Mouse (Mus musculus): ENCODE data around the gene Iqcf1. TPM values are rescaled to one million over a fixed set of nuclear protein-coding genes. Genes with fewer than 3 reads are reported as not detected.
A peak's percentile ranks its signal among the peaks of the same experiment; 100 is the strongest.

Gene Iqcf1
- total RNA-seq, 2 experiments from 2014 or later = not detected

DNA sequence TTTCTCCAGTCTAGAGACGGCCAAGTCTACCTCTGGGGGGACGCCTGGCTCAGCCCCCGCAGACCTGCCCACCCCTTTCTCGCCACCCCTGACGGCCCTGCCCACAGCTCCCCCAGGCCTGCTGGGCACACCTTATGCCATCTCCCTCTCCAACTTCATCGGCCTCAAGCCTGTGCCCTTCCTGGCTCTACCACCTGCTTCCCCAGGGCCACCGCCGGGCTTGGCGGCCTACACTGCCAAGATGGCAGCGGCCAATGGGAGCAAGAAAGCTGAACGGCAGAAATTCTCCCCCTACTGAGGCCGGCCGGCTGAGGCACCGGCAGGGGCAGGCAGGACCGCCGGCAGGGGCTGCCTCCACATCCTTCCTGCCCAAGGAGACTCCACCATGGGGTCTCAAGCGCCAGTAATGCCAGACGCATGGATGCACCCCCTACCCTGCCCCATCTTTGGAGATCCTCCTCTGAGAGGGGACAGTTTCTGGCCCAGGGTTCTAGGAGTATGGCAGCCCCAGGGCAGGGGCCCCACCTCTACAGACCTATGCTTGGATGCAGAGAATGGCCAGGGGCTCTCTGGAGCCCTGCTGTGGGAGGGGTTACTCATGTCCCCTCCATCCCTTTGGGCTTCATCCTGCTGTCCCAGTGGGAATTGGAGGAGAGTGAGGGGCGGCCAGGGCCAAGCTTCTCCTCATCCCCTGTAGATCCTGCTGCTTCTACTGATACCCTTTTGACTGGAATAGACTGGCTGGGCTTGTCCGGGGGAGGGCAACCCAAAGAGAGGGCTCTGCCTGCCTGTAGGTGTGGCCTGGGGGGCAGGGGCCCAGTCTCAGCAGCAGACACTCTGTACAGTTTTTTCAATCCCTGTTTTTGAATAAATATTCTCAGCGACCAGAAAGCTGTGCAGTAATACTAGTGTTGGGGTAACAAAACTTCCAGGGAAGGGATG is 36.4 kb upstream of the Iqcf1 start:
- no peak for DNase-seq (ENCODE audit: extremely low spot score in 1 of 2, low spot score in 2 of 2)
- intact Hi-C loops (cut with DNase I) = no loop called here

DNA sequence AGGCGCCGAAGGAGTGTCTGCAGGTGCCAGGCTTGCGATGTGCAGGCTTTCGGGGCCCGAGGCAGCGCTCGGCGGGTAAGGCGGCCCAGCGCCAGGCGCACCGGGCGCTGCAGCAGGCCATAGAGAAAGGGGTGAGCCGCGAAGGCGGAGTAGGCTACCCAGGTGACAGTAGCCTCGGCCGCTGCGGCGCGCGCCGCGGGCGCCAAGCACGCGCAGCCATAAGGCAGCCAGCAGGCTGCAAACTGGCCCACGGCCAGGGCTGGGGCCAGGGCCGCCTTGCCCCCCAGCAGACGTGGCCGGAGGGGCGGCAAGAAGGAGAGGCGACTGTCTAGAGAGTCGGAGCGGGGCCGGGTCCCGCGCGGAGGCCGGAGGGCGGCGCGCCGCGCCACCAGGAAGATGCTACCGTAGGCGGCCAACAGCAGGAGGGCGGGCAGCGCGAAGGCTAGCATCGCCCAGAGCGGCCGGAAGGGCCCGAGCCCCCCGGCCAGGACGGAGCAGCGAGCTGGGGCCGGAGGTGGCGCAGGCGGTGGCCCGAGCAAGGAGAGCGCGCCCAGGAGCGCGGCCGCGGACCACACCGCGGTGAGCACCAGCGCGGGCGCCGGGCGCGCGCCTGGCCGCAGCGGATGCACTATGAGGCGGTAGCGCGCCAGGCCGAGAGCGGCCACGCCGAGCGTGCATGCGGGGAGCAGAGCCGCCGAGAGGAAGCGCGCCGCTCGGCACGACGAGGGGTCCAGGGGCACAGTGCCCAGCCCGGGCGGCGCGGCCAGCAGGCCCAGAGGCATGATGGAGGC is 34.8 kb upstream of the Iqcf1 start:
- intact Hi-C loops (cut with DNase I) = no loop called here
- peak; percentile 54 to 89 for DNase-seq (ENCODE audit: extremely low spot score in 1 of 2, low spot score in 2 of 2)

DNA sequence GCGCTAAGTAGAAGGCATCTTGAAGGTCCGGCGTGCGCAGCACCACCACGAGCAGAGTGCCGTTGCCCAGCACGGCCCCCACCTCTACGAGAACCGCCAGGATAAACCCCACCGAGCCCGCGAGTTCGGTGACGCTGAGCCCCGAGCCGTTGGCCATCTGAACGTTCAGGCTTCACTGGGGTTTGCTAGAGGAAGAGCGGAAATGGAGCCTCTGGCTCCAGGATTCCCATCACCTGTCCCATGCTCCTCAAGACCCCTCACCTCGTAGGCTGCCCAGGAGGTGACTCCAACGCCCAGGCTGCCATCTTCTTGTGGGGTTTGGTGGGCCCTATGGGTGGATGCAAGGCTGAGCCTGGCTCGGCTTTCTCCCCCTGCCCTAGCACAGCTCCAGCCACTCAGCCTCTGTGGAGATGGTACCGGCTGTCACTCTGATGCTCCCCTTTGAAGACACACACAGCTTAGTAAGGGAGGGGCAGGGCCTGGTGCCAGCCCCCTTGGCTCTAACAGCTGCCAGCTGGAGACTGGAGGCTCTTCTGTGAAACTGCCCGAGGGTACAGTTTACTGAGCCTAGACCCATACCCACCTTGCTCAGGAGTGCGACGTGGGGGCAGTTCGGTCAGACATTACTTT is 34.1 kb upstream of the Iqcf1 start, which contains the start of gene Gpr62:
Gpr62 (minus strand) TSS at position 368 of the 630 bp plus-strand sequence.
- DNase-seq (ENCODE audit: extremely low spot score in 1 of 2, low spot score in 2 of 2) = no peak
- intact Hi-C loops (cut with DNase I) = no loop called here

DNA sequence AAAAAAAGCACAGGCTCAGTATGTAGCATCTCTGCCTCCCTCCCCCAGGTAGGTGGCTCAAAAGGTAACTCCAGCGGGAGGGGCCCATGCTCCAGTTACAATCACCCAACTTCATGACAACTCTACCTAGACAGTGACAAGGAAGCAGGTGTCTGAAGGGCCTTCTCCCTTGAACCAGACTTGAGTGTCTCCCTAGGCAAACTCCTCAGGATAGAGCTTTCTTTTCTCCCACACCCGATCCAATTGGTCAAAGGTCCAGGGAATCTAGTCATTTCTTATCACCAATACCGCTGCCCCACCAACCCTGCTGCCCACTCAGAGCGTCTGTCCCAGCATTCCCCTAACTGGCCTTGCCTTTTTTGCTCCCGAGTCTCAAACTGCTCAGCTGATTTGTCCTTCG is 33.0 kb upstream of the Iqcf1 start:
- DNase-seq (ENCODE audit: extremely low spot score in 1 of 2, low spot score in 2 of 2) = no peak
- intact Hi-C loops (cut with DNase I) = no loop called here

DNA sequence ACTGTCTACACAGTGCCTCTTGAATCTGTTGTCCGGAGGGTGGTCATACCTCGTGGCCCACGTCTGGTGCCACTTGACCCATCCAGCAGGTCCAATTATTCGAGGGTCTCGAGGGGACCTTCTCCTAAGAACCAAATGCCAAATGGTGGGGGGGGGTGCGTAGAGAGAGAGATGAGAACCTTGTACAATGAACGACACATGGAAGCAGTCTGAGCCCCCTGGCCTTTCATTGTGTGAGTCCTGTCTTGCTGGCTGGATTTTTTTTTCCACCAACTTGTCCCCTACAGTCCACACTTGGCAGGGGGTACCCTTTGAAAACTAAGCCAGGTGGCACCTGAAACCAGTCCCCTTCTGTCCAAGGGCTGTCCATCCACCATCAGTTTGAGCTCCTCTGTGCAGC is 32.0 kb upstream of the Iqcf1 start:
- intact Hi-C loops (cut with DNase I) = no loop called here

DNA sequence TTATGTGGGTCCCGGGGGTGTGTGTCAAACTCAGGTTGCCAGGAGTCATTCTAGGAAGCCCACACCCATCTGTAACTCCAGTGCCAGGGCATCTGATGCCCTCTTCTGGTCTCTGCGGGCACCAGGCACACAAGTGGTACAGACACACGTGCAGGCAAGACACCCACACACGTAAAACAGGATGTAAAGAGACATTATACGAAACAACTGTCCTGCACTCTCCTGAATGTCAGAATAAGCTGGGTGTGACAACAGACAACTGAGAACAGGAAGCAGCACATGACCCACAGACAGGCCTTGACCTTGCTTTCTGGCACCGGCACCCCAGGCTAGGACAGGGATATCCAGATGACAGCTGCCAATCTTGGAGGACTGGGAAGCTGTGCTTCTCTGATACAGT is 30.4 kb upstream of the Iqcf1 start:
- intact Hi-C loops (cut with DNase I) = no loop called here
- no peak for DNase-seq (ENCODE audit: extremely low spot score in 1 of 2, low spot score in 2 of 2)

More for the DNA sequence above, 32.0 kb upstream of the Iqcf1 start:
- DNase-seq (ENCODE audit: extremely low spot score in 1 of 2, low spot score in 2 of 2) = no peak

DNA sequence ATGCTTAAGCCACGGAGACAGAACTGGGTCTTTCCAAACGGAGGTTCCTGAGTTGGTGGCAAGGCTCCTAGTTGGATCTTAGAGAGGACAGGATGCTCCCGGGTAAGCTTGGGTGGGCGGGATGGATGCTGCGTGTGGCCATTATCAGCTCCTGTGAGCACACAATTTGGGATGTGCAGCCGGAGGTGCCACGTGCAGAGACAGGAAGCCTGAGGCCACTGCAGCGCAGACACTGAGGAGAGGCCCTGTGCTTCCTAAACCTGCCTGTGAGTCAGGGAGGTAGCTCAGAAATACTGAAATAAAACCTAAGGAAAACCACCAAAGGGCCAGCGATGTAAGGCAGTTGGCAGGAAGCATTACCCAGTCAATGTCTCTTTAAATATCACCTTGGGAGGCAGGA is 30.0 kb upstream of the Iqcf1 start:
- intact Hi-C loops (cut with DNase I) = no loop called here
- DNase-seq (ENCODE audit: extremely low spot score in 1 of 2, low spot score in 2 of 2) = peak in 1 of 2 experiments; percentile 13

DNA sequence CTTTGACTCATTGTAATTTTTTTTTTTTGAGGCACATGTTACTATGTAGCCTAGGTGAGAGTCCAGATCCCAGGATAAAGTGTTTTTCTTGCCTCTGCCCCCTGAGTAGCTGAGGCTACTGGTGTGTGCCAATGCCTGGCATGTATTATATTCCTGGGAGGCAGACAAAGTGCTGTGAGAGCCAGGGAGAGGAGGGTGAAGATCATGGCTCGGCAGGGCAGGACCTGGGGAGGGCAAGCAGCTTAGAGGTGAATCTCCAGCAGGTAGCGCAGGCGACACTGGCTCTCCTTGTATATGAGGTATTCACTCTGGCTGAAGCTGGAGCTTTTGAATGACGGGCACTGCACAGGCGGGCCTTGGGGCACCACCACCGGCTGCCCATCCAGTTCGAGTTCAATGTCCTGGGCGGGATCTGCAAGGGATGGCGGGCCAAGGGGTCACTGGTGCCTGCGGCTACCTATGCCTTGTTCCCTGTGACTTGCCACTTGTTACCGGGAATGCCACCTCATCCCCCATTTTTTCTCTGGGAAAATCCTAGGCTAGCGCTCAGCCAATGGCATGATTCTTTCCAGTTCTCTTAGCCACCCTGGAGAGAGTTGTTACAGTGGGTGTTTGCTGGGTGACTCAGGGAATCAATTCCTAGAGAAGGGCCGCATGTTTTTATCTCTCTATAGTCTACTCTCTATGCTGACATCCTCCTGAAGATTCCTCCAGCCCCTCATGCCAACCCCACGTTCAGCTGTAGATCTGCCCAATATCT is 28.6 kb upstream of the Iqcf1 start:
- peak in 1 of 2 experiments; percentile 23 for DNase-seq (ENCODE audit: extremely low spot score in 1 of 2, low spot score in 2 of 2)
- intact Hi-C loops (cut with DNase I) = no loop called here

DNA sequence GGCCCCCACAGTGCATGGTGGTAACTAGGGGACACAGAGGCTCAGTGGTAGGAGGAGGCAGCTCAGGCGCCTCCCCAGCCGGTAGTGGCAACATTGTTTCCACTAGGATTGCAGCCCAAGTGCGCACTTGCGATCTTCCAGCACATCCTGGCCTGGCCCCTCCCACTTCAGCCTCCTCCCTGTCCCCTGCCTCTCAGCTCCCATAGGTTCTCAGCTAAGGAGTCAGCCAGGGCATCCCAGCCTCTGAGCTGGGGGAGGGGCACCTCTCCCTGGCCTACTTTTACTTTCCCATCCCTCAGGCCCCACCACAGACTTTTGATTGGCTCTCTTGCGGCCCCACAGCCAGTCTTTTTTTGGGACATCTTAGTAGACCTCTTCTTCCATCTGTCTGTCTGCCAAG is 27.9 kb upstream of the Iqcf1 start:
- intact Hi-C loops (cut with DNase I) = no loop called here
- DNase-seq (ENCODE audit: extremely low spot score in 1 of 2, low spot score in 2 of 2) = peak in 1 of 2 experiments; percentile 90

DNA sequence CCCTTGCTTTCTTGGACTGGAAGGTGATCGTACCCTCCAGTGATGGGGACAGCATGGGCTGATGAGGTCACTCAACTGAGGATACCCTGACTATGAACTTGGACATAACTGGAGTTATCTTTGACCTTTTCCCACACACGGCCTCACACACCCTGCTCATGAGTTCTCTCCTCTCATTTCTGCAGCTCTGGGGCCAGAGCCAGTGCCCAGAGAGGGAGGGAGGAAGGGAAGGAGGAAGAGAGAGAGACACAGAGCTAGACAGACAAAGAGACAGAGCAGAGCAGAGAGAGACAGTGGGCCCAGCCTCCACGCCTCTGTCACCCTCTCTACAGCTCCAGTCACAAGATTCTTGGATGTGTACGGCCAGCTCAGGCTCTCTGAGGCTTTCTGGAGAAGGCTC is 27.4 kb upstream of the Iqcf1 start:
- intact Hi-C loops (cut with DNase I) = no loop called here
- peak in 1 of 2 experiments; percentile 24 for DNase-seq (ENCODE audit: extremely low spot score in 1 of 2, low spot score in 2 of 2)

DNA sequence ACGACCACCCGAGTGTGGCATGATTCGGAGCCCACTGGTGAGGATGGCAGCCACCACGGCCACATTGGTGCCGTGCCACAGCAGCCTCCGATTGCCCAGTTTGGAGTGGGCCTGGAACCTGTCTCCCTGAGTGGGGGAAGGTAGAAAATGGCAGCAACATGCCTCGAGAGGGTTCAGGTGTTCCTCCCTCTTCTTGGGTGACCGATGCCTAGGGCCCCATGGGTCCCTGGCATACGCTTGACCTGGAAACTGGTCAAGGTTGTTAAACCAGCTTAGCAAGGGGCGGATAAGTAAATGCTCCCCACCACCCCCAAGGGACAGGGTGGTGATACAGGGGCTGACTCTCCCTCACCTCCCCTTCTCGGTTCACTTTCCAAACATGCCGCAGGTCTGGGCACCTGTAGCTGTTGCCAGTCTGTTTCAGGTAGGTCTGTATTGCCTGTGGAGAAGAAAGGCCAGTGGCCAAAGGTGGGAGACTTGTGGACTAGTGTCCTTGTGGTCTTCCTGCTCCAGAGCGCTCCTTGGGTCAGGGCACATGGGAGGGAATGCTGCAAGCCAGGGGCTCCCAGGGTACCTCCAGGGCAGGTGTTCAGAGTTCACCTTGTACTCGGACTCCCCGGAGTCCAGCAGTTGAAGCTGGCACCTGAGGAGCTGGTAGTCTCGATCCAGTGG is 26.6 kb upstream of the Iqcf1 start:
- intact Hi-C loops (cut with DNase I) = no loop called here
- peak in 1 of 2 experiments; percentile 34 for DNase-seq (ENCODE audit: extremely low spot score in 1 of 2, low spot score in 2 of 2)

DNA sequence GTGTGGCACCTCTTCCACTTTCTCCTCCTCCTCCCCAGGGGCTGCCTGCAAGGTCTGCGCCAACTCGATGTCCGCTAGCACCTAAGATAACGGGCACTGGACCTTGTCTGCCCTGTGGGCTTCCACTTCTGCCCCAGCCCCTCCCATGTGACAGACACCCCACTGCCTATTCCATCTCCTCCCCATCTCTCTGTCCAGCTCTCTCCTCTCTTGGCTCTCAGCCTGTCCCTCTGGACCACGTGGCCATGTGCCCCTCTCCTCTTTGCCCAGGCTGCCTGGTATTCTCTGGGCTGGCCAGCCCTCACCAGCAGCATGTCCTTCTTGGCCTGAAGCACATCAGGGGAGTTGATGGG is 26.0 kb upstream of the Iqcf1 start:
- intact Hi-C loops (cut with DNase I) = no loop called here
- DNase-seq (ENCODE audit: extremely low spot score in 1 of 2, low spot score in 2 of 2) = peak in 1 of 2 experiments; percentile 35

DNA sequence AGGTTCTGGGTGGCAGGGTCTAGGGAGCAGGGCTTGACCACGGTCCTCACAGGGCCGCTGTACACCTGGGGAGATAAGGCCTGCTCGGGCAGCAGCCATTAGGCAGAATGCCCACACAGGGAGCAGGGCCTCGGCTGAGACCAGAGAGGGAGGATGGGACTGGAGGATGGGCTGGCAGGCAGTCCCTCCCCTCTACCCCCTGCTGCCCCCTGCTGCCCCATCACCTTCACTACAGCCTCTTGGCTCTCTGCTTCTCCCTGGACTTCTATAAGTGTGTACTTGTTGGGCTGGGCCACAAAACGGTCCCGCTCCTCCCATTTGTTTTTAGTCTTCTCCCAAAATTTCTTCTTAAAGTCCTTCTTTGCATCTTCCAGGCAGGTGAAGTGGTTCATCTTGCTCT is 25.3 kb upstream of the Iqcf1 start:
- intact Hi-C loops (cut with DNase I) = no loop called here
- DNase-seq (ENCODE audit: extremely low spot score in 1 of 2, low spot score in 2 of 2) = peak in 1 of 2 experiments; percentile 84

DNA sequence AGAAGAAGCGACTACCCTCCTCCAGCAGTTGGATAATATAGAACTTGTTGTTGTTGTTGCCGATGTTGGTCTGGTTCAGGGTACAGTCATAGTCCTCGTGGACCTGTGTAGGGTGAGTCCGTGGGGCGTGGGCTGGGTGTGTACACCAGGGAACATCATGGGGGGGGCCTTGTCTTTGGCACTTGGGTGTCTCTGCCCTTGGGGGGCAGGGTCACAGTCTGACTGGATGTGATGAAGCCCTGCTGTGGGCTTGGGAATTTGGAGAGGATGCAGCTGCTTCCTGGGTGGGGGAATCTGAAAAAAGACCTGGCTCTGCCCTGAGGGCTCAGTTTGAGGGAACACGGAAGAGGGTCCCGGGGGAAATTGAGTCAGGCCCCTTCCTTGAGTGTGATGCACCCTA is 24.7 kb upstream of the Iqcf1 start:
- peak in 1 of 2 experiments; percentile 70 for DNase-seq (ENCODE audit: extremely low spot score in 1 of 2, low spot score in 2 of 2)
- intact Hi-C loops (cut with DNase I) = no loop called here

DNA sequence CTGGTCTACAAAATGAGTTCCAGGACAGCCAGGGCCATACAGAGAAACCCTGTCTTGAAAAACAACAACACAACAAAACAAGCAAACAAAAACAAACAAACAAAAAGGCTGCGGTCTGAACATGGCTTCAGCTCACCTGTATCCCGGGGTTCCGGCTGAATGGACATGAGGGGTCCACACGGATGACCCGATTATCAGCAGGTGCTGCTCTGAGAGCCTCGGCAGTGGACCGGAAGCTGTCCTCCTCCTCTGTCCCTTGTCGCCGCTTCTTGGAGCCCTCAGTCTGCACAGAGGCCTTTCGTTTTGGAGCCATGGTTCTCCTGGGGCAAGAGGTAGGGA is 24.1 kb upstream of the Iqcf1 start, which contains the start of gene Rrp9:
Rrp9 (plus strand) TSS at position 301 of the 339 bp plus-strand sequence.
- DNase-seq (ENCODE audit: extremely low spot score in 1 of 2, low spot score in 2 of 2) = peak in 1 of 2 experiments; percentile 38
- intact Hi-C loops (cut with DNase I) = no loop called here

DNA sequence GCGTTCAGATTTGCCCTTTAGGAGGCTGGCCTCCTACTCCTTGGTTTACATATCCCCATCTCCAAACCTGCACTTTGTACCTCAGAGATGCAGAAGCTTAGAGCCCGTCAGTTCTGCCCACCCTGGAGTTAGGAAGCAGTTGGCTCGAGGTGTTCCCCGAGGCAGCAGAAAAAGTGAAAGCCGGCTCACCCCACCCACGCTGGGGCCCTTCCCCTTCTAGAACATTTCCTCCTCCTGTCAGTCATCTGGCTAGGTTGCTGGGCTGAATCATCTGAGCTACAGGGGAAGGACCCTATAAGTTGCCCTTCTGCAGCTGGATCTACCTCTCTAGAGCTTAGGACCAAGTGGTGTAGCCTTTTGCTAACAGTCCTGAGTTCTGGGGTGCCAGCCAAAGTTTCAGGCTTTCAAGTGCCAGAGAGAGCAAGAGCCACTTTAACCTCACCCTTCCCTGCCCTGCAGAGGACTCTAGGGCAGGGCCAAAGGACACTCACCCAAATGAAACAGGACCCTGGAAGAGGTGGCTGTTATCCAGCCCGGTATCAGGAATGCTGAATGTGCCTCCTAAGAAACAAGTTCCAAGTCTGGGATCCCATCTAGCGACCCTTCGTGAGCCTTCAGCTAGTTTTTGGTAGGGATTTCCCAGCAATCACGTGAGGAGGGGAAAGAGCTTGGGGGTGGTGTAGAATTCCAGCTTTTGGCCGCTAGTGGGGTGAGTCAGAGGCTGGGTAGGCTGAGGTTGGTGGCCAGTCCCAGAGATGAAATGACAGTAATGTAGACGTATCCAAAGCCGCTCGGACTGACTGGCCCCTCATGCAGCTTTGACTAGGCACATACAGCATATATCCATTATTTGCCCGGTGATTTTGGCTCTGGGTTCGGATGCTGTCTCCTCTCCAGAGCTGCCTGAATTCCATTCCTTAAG is 23.5 kb upstream of the Iqcf1 start:
- DNase-seq (ENCODE audit: extremely low spot score in 1 of 2, low spot score in 2 of 2) = peak in 1 of 2 experiments; percentile 61
- intact Hi-C loops (cut with DNase I) = no loop called here

DNA sequence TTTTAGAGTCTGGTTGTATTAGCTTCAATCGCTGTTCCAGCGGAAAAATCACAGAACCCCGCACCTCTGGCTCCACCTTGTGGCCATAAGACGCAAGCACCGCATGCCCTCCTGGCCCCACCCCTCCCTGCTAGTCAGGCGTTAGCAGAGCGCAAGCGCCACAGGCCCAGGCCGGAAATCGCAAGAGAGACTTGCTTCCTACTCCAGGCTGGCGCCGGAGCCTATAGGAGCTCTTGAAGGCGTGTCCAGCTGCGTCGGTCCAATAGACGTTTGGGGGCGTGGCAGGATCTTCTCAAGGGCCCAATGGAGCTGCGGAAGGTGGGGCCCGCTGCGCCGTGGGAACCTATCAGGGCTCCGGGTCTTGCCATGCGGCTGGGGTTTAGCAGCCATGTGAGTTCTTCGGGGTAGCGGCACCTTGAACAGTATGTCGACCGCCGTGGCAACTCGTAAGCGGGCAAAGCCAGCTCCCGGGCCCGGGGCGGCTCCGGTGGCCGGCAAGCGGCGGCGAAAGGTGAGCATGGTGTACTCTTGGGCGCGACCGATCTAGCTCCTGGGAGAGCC is 22.8 kb upstream of the Iqcf1 start, which contains the start of gene Parp3:
Parp3 (minus strand) TSS at position 26 of the 561 bp plus-strand sequence.
- intact Hi-C loops (cut with DNase I) = no loop called here

More for the DNA sequence above, 22.8 kb upstream of the Iqcf1 start, which contains the start of gene Parp3:
- peak; percentile 100 for DNase-seq (ENCODE audit: extremely low spot score in 1 of 2, low spot score in 2 of 2)

Data from left cerebral cortex, postnatal 10 days (tissue).